Mouse (Mus musculus): ENCODE measurements around the gene Ccl12.

GRCm38 (mm10) chr11:82136196-82136595 lies 34.6 kb downstream of the Ccl12 start:
- no peak for TF ChIP-seq CTCF (IDR thresholded peaks at IDR 0.05; ENCODE audit: low read depth)
- TF ChIP-seq EP300 (optimal IDR thresholded peaks at IDR 0.05) = no peak

Measured in stomach, postnatal 0 days (tissue).